Mouse (Mus musculus) heart, postnatal 0 days (tissue): ENCODE measurements around the gene Flt3. TPM values are rescaled to one million over a fixed set of nuclear protein-coding genes. Genes with fewer than 3 reads are reported as not detected.

Source experiments
- ATAC-seq: fragments of 200-750 bp; cut with Nextera tagmentation; 2 replicates; pipeline ENCODE4 v1.8.0; 2017; ENCODE audit warnings: low read depth, moderate number of reproducible peaks, moderate library complexity; ENCODE audit not compliant: insufficient read depth
- DNase-seq: peaks from one replicate; pipeline ENCODE4 v3.0.0-alpha.2; 2016; ENCODE audit warnings: low spot score
- H3K27ac ChIP-seq: fragments of 300-500 bp; sonication (generic); 2 replicates; pipeline ENCODE4 v1.5.1; 2014; ENCODE audit warnings: low read depth, mild to moderate bottlenecking
- H3K27me3 ChIP-seq: fragments of 300-500 bp; sonication (generic); 2 replicates; pipeline ENCODE4 v1.6.1; 2014; ENCODE audit warnings: low read length, mixed read lengths; ENCODE audit not compliant: control insufficient read depth, insufficient read depth
- H3K36me3 ChIP-seq: fragments of 300-500 bp; sonication (generic); replicated peaks from 2 replicates; pipeline ENCODE4 v1.6.1; 2014; ENCODE audit warnings: low read length, mixed read lengths; ENCODE audit not compliant: control insufficient read depth, insufficient read depth
- H3K4me1 ChIP-seq: fragments of 300-500 bp; sonication (generic); 2 replicates; pipeline ENCODE4 v1.6.1; 2014; ENCODE audit warnings: antibody characterized with exemption; ENCODE audit not compliant: control insufficient read depth, insufficient read depth
- H3K4me2 ChIP-seq: fragments of 300-500 bp; sonication (generic); 2 replicates; pipeline ENCODE4 v1.6.1; 2014; ENCODE audit warnings: low read depth, mild to moderate bottlenecking, low read length, moderate library complexity
- H3K4me3 ChIP-seq: fragments of 300-500 bp; sonication (generic); 2 replicates; pipeline ENCODE4 v1.5.1; 2014; ENCODE audit warnings: low read depth, low read length
- H3K9ac ChIP-seq: fragments of 300-500 bp; sonication (generic); replicated peaks from 2 replicates; pipeline ENCODE4 v1.6.1; 2014; ENCODE audit warnings: low read depth, low read length, mixed read lengths
- H3K9me3 ChIP-seq: fragments of 300-500 bp; sonication (generic); replicated peaks from 2 replicates; pipeline ENCODE4 v1.6.1; 2016; ENCODE audit warnings: low read length; ENCODE audit not compliant: control insufficient read depth
- CTCF ChIP-seq: IDR thresholded peaks from 2 replicates; pipeline ENCODE4 v1.5.1; 2016; ENCODE audit warnings: antibody characterized with exemption, control low read depth, low read depth
- EP300 ChIP-seq: IDR thresholded peaks from 2 replicates; pipeline ENCODE4 v1.6.1; 2016; ENCODE audit warnings: antibody characterized with exemption, low read depth
- WGBS: fragments of 180-500 bp; shearing (Covaris S2); extraction: QIAGEN DNeasy Blood & Tissue Kit; methylation state at CpG from one replicate; pipeline ENCODE4 v1.1.7; 2014; 5-methylcytosine and 5-hydroxymethylcytosine counted together
- polyA plus RNA-seq: library from polyadenylated mRNA; unstranded; fragments of >200 nt; fragmentation: Nextera tagmentation; extraction: Ambion mirVana; gene quantifications from 2 replicates; pipeline ENCODE4 v1.2.1, GENCODE M21; 2015
- total RNA-seq: library from RNA; depleted of rRNA; stranded (reverse); fragments of >200 nt; gene quantifications from 2 replicates; pipeline ENCODE4 v1.2.3, GENCODE M21; 2014; ENCODE audit warnings: low replicate concordance

Gene Flt3
- total and polyA plus RNA-seq, 2 experiments from 2014 or later = 0.05 TPM; not detected in 1

- Histone ChIP-seq H3K36me3 (no peaks in the 10 kb centered on the region), H3K4me1 (no peaks in the 10 kb centered on the region), H3K27ac (no peak overlapping the region), H3K9me3 (no peaks in the 10 kb centered on the region), H3K4me3 (no peak overlapping the region), H3K27me3 (no peaks in the 10 kb centered on the region), H3K9ac (no peak overlapping the region), H3K4me2 (no peak overlapping the region)
- DNase-seq (no peak), ATAC-seq (no peak)
- no peak for TF ChIP-seq CTCF
- no peak for TF ChIP-seq EP300
- 71% methylated on average over 12 of the region's 12 CpGs for WGBS
Observed at GRCm38 (mm10) chr5:147392667-147393213, 7.5 kb downstream of the Flt3 start.

GRCm38 (mm10) chr5:147390772-147391171 is 9.5 kb downstream of the Flt3 start:
- Histone ChIP-seq H3K9me3 (no peaks in the 10 kb centered on the region), H3K27me3 (no peaks in the 10 kb centered on the region), H3K27ac (no peak overlapping the region), H3K4me1 (no peaks in the 10 kb centered on the region), H3K9ac (no peak overlapping the region), H3K4me3 (no peak overlapping the region), H3K4me2 (no peak overlapping the region), H3K36me3 (no peaks in the 10 kb centered on the region)
- no peak for DNase-seq
- WGBS = 32% methylated on average over 2 of the region's 2 CpGs
- no peak for TF ChIP-seq CTCF
- no peak for TF ChIP-seq EP300
- ATAC-seq = no peak

- Histone ChIP-seq H3K9me3 (no peaks in the 10 kb centered on the region), H3K9ac (no peak overlapping the region), H3K27me3 (no peaks in the 10 kb centered on the region), H3K27ac (no peak overlapping the region), H3K4me1 (no peaks in the 10 kb centered on the region), H3K4me2 (no peak overlapping the region), H3K36me3 (no peaks in the 10 kb centered on the region), H3K4me3 (no peak overlapping the region)
- DNase-seq (no peak), ATAC-seq (no peak)
- TF ChIP-seq CTCF (no peak), EP300 (no peak)
- 73% methylated on average over 5 of the region's 5 CpGs for WGBS
Observed at GRCm38 (mm10) chr5:147389052-147389451, 11.2 kb downstream of the Flt3 start.

GRCm38 (mm10) chr5:147388376-147389008 is 11.8 kb downstream of the Flt3 start:
- Histone ChIP-seq H3K27me3 (no peaks in the 10 kb centered on the region), H3K9ac (no peak overlapping the region), H3K4me1 (no peaks in the 10 kb centered on the region), H3K4me2 (no peak overlapping the region), H3K36me3 (no peaks in the 10 kb centered on the region), H3K27ac (no peak overlapping the region), H3K9me3 (no peaks in the 10 kb centered on the region), H3K4me3 (no peak overlapping the region)
- ATAC-seq (no peak), DNase-seq (no peak)
- TF ChIP-seq CTCF (no peak), EP300 (no peak)
- WGBS = 55% methylated on average over 9 of the region's 9 CpGs

GRCm38 (mm10) chr5:147386865-147387264 is 13.4 kb downstream of the Flt3 start:
- no peaks in the 10 kb centered on the region for H3K36me3 ChIP-seq
- no peak overlapping the region for H3K9ac ChIP-seq
- DNase-seq (no peak), ATAC-seq (no peak)
- WGBS = 67% methylated on average over 13 of the region's 13 CpGs
- H3K4me3 ChIP-seq = no peak overlapping the region
- no peak overlapping the region for H3K27ac ChIP-seq
- H3K4me1 ChIP-seq = no peaks in the 10 kb centered on the region
- H3K27me3 ChIP-seq = no peaks in the 10 kb centered on the region
- TF ChIP-seq EP300 = no peak
- no peak for TF ChIP-seq CTCF
- H3K9me3 ChIP-seq = no peaks in the 10 kb centered on the region
- no peak overlapping the region for H3K4me2 ChIP-seq

- DNase-seq (no peak), ATAC-seq (no peak)
- Histone ChIP-seq H3K4me3 (no peak overlapping the region), H3K4me1 (no peaks in the 10 kb centered on the region), H3K9me3 (no peaks in the 10 kb centered on the region), H3K4me2 (no peak overlapping the region), H3K9ac (no peak overlapping the region), H3K27me3 (no peaks in the 10 kb centered on the region), H3K27ac (no peak overlapping the region), H3K36me3 (no peaks in the 10 kb centered on the region)
- TF ChIP-seq CTCF (no peak), EP300 (no peak)
- 55% methylated on average over 10 of the region's 10 CpGs for WGBS
Observed at GRCm38 (mm10) chr5:147381396-147381795, 18.9 kb downstream of the Flt3 start.
